Mouse (Mus musculus) megakaryocyte, embryonic 14.5 days (primary cell): Measurements from ENCODE around the gene Mllt10.

Source experiments
- FLI1 ChIP-seq: IDR thresholded peaks from 2 replicates; pipeline ENCODE4 v1.6.1; 2012; ENCODE audit warnings: low read length, inconsistent platforms, mixed read lengths
- GATA1 ChIP-seq: IDR thresholded peaks from 3 replicates; pipeline ENCODE4 v1.6.1; 2012; ENCODE audit warnings: mixed read lengths, low read length, inconsistent platforms, borderline replicate concordance

GRCm38 (mm10) chr2:18045143-18045780 lies 9.8 kb upstream of the Mllt10 start:
- TF ChIP-seq GATA1 (no peak), FLI1 (no peak)
